Mouse (Mus musculus) B cell, adult 62 days (primary cell): ENCODE measurements around the gene Tomm20. TPM values are rescaled to one million over a fixed set of nuclear protein-coding genes. Genes with fewer than 3 reads are reported as not detected.

Experiments
- total RNA-seq: library from RNA; stranded (reverse); gene quantifications from 4 replicates; pipeline ENCODE4 v1.2.4, GENCODE M21; 2023

The Tomm20 gene
- total RNA-seq, result 107 to 124 TPM (median 116 TPM) in 4 replicates

GRCm38 (mm10) chr8:126945730-126946163, at the start of gene Tomm20:
Gene Tomm20, minus strand, starts transcription at chr8:126945844.

GRCm38 (mm10) chr8:126970579-126971313, 25.1 kb upstream of the Tomm20 start, which contains the start of gene Rbm34:
Gene Rbm34, minus strand, starts transcription at chr8:126971071.

Other genes with a start within 250 kb of the Tomm20 start
- 21.3 to 24.8 TPM (median 23.0 TPM) in 4 replicates for gene Rbm34, start 25.2 kb upstream of the Tomm20 start, total RNA-seq
- not detected in 4 replicates for gene Pard3, start 118.0 kb upstream of the Tomm20 start, total RNA-seq